Mouse (Mus musculus) mammary gland, adult 2 months (tissue): ENCODE measurements around the gene Zfp768. TPM values are rescaled to one million over a fixed set of nuclear protein-coding genes. Genes with fewer than 3 reads are reported as not detected.

Experiments used
- polyA plus RNA-seq: library from polyadenylated mRNA; depleted of rRNA; stranded (reverse); fragments of >200 nt; gene quantifications from 2 replicates; pipeline ENCODE4 v1.2.3, GENCODE M21; 2012; ENCODE audit warnings: low replicate concordance; rRNA removed

The Zfp768 gene
- polyA plus RNA-seq: 28.7 and 45.9 TPM in 2 replicates

GRCm38 (mm10) chr7:127345512-127346325 lies at the start of gene Zfp768:
Gene Zfp768 (minus strand): TSS chr7:127345589.

GRCm38 (mm10) chr7:127393157-127393943 lies 48.0 kb upstream of the Zfp768 start, which contains the start of gene E430018J23Rik:
Gene E430018J23Rik (minus strand): TSS chr7:127393629.

GRCm38 (mm10) chr7:127386641-127387392 lies 41.4 kb upstream of the Zfp768 start, which contains the start of gene 9130019O22Rik:
Gene 9130019O22Rik (minus strand): TSS chr7:127387166.

GRCm38 (mm10) chr7:127375271-127376245 lies 30.2 kb upstream of the Zfp768 start, which contains the start of gene Zfp747:
Gene Zfp747 (minus strand): TSS chr7:127376050.

GRCm38 (mm10) chr7:127296098-127296497 lies 49.3 kb downstream of the Zfp768 start, which contains the start of gene Itgal:
Gene Itgal (plus strand): TSS chr7:127296260.

Other genes with a start within 250 kb of the Zfp768 start
- gene Qprt, start 223.4 kb downstream of the Zfp768 start, polyA plus RNA-seq: 7.9 and 9.5 TPM in 2 replicates
- 27.8 and 37.7 TPM in 2 replicates for gene Spn, start 207.8 kb downstream of the Zfp768 start, polyA plus RNA-seq
- 20.9 and 26.3 TPM in 2 replicates for gene Cd2bp2, start 149.5 kb downstream of the Zfp768 start, polyA plus RNA-seq
- gene Tbc1d10b, start 137.1 kb downstream of the Zfp768 start, polyA plus RNA-seq: 33.9 and 43.0 TPM in 2 replicates
- 1.2 and 1,692 TPM in 2 replicates for gene Mylpf, start 136.7 kb downstream of the Zfp768 start, polyA plus RNA-seq
- gene Zfp553, start 112.5 kb downstream of the Zfp768 start, polyA plus RNA-seq: 9.6 and 16.8 TPM in 2 replicates
- 75.4 and 186 TPM in 2 replicates for gene Sept1, start 112.5 kb downstream of the Zfp768 start, polyA plus RNA-seq
- gene Zfp771, start 101.3 kb downstream of the Zfp768 start, polyA plus RNA-seq: 47.0 and 163 TPM in 2 replicates
- 48.0 and 48.7 TPM in 2 replicates for gene Dctpp1, start 84.9 kb downstream of the Zfp768 start, polyA plus RNA-seq
- gene Sephs2, start 71.5 kb downstream of the Zfp768 start, polyA plus RNA-seq: 26.2 and 37.4 TPM in 2 replicates
- gene Itgal, start 49.3 kb downstream of the Zfp768 start, polyA plus RNA-seq: 50.2 and 53.8 TPM in 2 replicates
- 7.4 and 8.2 TPM in 2 replicates for gene Zfp747, start 30.5 kb upstream of the Zfp768 start, polyA plus RNA-seq
- gene 9130019O22Rik, start 41.6 kb upstream of the Zfp768 start, polyA plus RNA-seq: 4.1 TPM in 2 replicates
- gene E430018J23Rik, start 48.0 kb upstream of the Zfp768 start, polyA plus RNA-seq: 5.7 and 7.7 TPM in 2 replicates
- gene Zfp764, start 61.2 kb upstream of the Zfp768 start, polyA plus RNA-seq: 6.5 and 8.7 TPM in 2 replicates
- 16.2 and 30.6 TPM in 2 replicates for gene Zfp688, start 76.5 kb upstream of the Zfp768 start, polyA plus RNA-seq
- gene Zfp689, start 103.6 kb upstream of the Zfp768 start, polyA plus RNA-seq: 4.8 and 7.4 TPM in 2 replicates
- gene Prr14, start 114.0 kb upstream of the Zfp768 start, polyA plus RNA-seq: 89.9 and 116 TPM in 2 replicates
- 23.0 and 53.9 TPM in 2 replicates for gene Fbrs, start 133.6 kb upstream of the Zfp768 start, polyA plus RNA-seq
- gene Srcap, start 166.4 kb upstream of the Zfp768 start, polyA plus RNA-seq: 25.8 and 41.8 TPM in 2 replicates
- gene Gm42715, start 174.0 kb upstream of the Zfp768 start, polyA plus RNA-seq: 7.2 and 11.5 TPM in 2 replicates
- 3.3 TPM in 1 of 2 replicates, not detected in the other for gene Tmem265, start 215.8 kb upstream of the Zfp768 start, polyA plus RNA-seq
- 72.6 and 74.4 TPM in 2 replicates for gene Phkg2, start 227.8 kb upstream of the Zfp768 start, polyA plus RNA-seq
- gene Ccdc189, start 243.0 kb upstream of the Zfp768 start, polyA plus RNA-seq: 4.0 and 5.5 TPM in 2 replicates
- 26.2 and 26.4 TPM in 2 replicates for gene Rnf40, start 243.2 kb upstream of the Zfp768 start, polyA plus RNA-seq